Mouse (Mus musculus) kidney, postnatal 0 days (tissue): ENCODE measurements around the gene Irx5. TPM values are rescaled to one million over a fixed set of nuclear protein-coding genes. Genes with fewer than 3 reads are reported as not detected.
A peak's percentile ranks its signal among the peaks of the same experiment; 100 is the strongest.

Source experiments
- ATAC-seq: fragments of 200-750 bp; cut with Nextera tagmentation; replicated peaks from 2 replicates; pipeline ENCODE4 v1.8.0; 2017; ENCODE audit warnings: low read depth, moderate number of reproducible peaks, moderate TSS enrichment, moderate library complexity; ENCODE audit not compliant: low FRiP score
- DNase-seq: peaks from one replicate; pipeline ENCODE4 v3.0.0-alpha.2; 2016; ENCODE audit warnings: low spot score
- H3K27ac ChIP-seq: fragments of 300-500 bp; sonication (generic); 2 replicates; pipeline ENCODE4 v1.5.1; 2014; ENCODE audit warnings: mild to moderate bottlenecking
- H3K27me3 ChIP-seq: fragments of 300-500 bp; sonication (generic); 2 replicates; pipeline ENCODE4 v1.6.1; 2014; ENCODE audit warnings: low read length, mixed read lengths; ENCODE audit not compliant: insufficient read depth
- H3K36me3 ChIP-seq: fragments of 300-500 bp; sonication (generic); 2 replicates; pipeline ENCODE4 v1.6.1; 2014; ENCODE audit warnings: low read length, mixed read lengths; ENCODE audit not compliant: insufficient read depth
- H3K4me1 ChIP-seq: fragments of 300-500 bp; sonication (generic); replicated peaks from 2 replicates; pipeline ENCODE4 v1.6.1; 2014; ENCODE audit warnings: antibody characterized with exemption, low read length, mixed read lengths; ENCODE audit not compliant: insufficient read depth
- H3K4me2 ChIP-seq: fragments of 300-500 bp; sonication (generic); 2 replicates; pipeline ENCODE4 v1.6.1; 2014; ENCODE audit warnings: mild to moderate bottlenecking, low read length, moderate library complexity, mixed read lengths
- H3K4me3 ChIP-seq: fragments of 300-500 bp; sonication (generic); replicated peaks from 2 replicates; pipeline ENCODE4 v1.5.1; 2014; ENCODE audit warnings: low read depth, low read length
- H3K9ac ChIP-seq: fragments of 300-500 bp; sonication (generic); 2 replicates; pipeline ENCODE4 v1.6.1; 2014; ENCODE audit warnings: low read depth, low read length
- H3K9me3 ChIP-seq: fragments of 300-500 bp; sonication (generic); replicated peaks from 2 replicates; pipeline ENCODE4 v1.6.1; 2016; ENCODE audit warnings: low read length, inconsistent platforms, mixed read lengths
- CTCF ChIP-seq: IDR thresholded peaks from 2 replicates; pipeline ENCODE4 v1.5.1; 2016; ENCODE audit warnings: antibody characterized with exemption, low read depth, mild to moderate bottlenecking, moderate library complexity
- WGBS: fragments of 180-500 bp; shearing (Covaris S2); extraction: QIAGEN DNeasy Blood & Tissue Kit; methylation state at CpG from one replicate; pipeline ENCODE4 v1.1.7; 2014; 5-methylcytosine and 5-hydroxymethylcytosine counted together
- polyA plus RNA-seq: library from polyadenylated mRNA; unstranded; fragments of >200 nt; fragmentation: Nextera tagmentation; extraction: Ambion mirVana; gene quantifications from 2 replicates; pipeline ENCODE4 v1.2.1, GENCODE M21; 2015

Gene Irx5
- polyA plus RNA-seq, 1 experiment from 2014 or later = 3.9 TPM

DNA sequence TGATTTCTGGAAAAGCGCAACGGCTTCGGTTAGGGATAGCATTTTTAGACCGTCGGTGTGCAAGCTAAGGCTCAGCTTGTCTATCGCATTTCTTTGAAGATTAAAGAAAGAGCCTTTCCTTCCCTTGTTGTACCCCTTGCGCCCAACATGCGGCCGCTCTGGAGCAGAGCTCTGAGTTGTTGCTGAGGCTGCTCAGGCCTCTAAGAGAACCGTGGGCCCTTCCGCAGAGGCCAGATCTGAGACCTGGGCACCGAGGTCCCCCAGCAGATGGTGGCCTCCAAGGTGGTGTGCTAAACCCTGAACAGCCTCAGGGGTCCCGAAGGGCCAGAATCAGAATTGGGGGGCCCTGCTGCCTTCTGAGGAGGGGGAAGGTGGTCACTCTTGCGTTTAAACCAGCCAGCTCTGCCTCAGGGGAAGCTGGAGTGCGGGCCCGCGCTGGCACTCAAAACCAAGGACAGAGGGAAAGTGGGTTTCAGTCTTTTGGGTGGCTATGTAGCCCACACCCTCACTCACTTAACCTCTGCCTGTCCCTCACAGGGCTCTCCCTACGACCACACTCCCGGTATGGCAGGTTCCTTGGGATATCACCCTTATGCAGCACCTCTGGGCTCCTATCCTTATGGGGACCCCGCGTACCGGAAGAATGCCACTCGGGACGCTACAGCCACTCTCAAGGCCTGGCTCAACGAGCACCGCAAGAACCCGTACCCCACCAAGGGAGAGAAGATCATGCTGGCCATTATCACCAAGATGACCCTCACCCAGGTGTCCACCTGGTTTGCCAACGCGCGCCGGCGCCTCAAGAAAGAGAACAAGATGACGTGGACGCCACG, 1.8 kb downstream of the Irx5 start:
- Histone ChIP-seq H3K27ac (no peak overlapping the region), H3K9ac (peak overlapping the region; percentile 61; the same call in 1 of the 2 replicates), H3K9me3 (no peaks in the 10 kb centered on the region), H3K4me2 (peak overlapping the region; percentile 74), H3K27me3 (peaks cover 55% of the 10 kb centered on the region), H3K36me3 (no peaks in the 10 kb centered on the region), H3K4me1 (peaks cover 15% of the 10 kb centered on the region; the same call in 1 of the 2 replicates), H3K4me3 (peak overlapping the region; percentile 60)
- TF ChIP-seq CTCF = no peak
- 2% methylated on average over 35 of the region's 35 CpGs for WGBS
- no peak for ATAC-seq
- peak; percentile 27 for DNase-seq

DNA sequence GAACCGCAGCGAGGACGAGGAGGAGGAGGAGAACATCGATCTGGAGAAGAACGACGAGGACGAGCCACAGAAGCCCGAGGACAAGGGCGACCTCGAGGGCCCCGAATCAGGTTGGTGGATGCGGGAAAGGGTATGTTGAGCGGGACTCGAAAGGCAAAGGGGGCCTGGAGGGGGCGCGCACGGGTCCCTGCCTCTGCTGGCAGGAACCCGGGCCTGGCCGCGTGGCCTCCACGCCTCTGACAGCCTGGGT, 2.3 kb downstream of the Irx5 start:
- Histone ChIP-seq H3K4me2 (peak overlapping the region; percentile 74), H3K27me3 (peaks cover 60% of the 10 kb centered on the region), H3K4me1 (peaks cover 15% of the 10 kb centered on the region; the same call in 1 of the 2 replicates), H3K9ac (peak overlapping the region; percentile 49), H3K36me3 (no peaks in the 10 kb centered on the region), H3K4me3 (peak overlapping the region; percentile 60), H3K27ac (no peak overlapping the region), H3K9me3 (no peaks in the 10 kb centered on the region)
- no peak for ATAC-seq
- 1% methylated on average over 21 of the region's 21 CpGs for WGBS
- peak; percentile 24 for DNase-seq
- peak; percentile 18; the same call in 1 of the 2 replicates for TF ChIP-seq CTCF

DNA sequence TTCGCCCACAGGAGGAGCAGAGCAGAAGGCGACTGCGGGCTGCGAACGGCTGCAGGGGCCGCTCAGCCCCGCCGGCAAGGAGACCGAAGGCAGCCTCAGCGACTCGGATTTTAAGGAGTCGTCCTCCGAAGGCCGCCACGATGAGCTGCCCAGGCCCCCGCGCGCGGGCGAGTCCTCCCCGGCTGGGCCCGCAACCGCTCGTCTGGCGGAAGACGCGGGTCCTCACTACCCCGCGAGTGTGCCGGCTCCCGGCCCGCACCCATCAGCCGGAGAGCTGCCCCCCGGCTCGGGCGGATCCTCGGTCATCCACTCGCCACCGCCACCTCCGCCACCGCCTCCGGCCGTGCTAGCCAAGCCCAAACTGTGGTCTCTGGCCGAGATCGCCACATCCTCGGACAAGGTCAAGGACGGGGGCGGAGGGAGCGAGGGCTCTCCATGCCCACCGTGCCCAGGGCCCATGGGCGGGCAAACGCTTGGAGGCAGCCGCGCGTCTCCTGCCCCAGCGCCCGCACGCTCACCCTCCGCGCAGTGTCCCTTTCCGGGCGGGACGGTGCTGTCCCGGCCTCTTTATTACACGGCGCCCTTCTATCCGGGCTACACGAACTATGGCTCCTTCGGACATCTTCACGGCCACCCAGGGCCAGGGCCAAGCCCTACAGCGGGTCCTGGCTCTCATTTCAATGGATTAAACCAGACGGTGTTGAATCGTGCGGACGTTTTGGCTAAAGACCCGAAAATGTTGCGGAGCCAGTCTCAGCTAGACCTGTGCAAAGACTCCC, 2.8 kb downstream of the Irx5 start:
- WGBS = 1% methylated on average over 77 of the region's 77 CpGs
- ATAC-seq (no peak), DNase-seq (no peak)
- no peaks in the 10 kb centered on the region for H3K36me3 ChIP-seq
- H3K9me3 ChIP-seq = no peaks in the 10 kb centered on the region
- no peak for TF ChIP-seq CTCF
- peaks cover 65% of the 10 kb centered on the region for H3K27me3 ChIP-seq
- H3K4me3 ChIP-seq = peak overlapping the region; percentile 60
- H3K27ac ChIP-seq = no peak overlapping the region
- H3K4me1 ChIP-seq = peaks cover 15% of the 10 kb centered on the region; the same call in 1 of the 2 replicates
- peak overlapping the region; percentile 49 for H3K9ac ChIP-seq
- peak overlapping the region; percentile 74 for H3K4me2 ChIP-seq

DNA sequence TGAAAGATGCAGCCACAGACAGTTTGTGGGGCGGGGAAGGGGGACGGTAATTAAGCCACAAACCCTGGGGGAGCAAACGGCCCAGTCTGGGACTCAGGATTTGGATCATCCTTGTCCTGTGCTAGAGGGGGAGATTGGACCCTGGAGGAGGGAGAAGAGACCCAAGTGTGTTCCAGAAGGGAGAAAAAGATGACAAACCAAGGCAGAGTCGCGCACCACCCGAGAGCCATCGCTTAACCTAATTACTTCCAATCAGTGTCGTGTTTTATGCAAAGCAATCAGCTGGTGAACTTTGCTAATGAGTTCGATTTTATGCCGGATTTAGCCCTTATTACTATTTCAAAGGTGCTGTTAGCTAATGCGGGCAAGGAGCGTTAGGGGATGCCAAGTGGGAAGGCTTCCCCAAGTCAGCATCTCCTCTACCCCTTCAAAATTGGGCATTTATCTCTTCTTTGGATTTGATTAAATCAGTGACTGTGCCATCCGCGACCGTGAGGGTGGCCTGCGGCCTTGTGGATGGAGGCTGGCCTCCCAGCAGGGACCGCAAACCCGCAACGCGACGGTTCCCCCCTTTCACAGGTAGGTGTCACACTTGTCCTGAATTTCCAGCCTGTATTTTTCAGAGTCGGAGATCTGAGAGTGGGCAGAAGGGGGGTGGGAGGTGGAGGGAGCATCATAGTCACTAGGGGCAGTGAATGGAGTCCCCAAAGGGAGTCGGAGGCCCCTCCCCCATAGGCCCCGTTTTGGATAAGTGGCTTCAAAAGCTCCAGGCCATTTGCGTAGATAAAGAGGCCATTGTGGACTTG, 4.3 kb downstream of the Irx5 start:
- WGBS = 10% methylated on average over 25 of the region's 25 CpGs
- Histone ChIP-seq H3K4me1 (peaks cover 15% of the 10 kb centered on the region; the same call in 1 of the 2 replicates), H3K4me3 (no peak overlapping the region), H3K27ac (no peak overlapping the region), H3K9ac (no peak overlapping the region), H3K36me3 (no peaks in the 10 kb centered on the region), H3K9me3 (no peaks in the 10 kb centered on the region), H3K27me3 (peaks cover 76% of the 10 kb centered on the region), H3K4me2 (peak overlapping the region; percentile 26; the same call in 1 of the 2 replicates)
- peak; percentile 73 for DNase-seq
- TF ChIP-seq CTCF = peak; percentile 68
- ATAC-seq = no peak

DNA sequence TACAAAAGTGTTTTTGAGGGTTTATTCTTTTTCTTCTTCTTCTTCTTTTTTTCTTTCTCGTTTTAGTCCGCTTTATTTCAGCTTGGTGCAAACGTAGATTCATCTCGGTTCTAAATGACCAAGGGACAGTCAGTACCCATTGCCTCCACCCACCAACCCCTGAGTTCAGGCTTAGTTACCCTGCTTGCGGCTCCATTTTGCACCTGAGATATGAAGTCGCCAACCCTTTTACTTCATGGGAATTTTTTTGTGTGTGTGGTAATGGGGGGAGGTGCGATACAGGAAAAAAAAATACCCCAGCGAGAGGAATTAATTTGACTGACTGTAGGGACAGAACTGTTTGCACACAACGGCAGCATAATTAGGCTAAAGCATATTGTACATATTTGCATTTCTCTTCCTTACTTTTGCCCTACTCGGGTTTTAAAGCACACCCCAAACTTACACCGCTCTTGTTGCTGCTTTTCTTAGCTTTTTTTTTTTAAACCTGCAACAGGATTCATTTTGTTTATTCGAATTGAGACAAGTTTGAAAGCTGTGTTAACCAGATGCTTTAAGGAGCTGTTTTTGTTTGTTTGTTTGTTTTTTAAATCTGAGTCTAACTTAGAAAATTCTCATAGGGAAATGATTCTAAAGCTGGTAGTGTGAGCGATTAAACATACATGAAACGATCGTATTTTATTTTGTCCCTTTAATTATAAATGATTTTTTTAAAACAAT, 5.1 kb downstream of the Irx5 start:
- Histone ChIP-seq H3K4me2 (peak overlapping the region; percentile 32), H3K27me3 (peaks cover 76% of the 10 kb centered on the region), H3K4me1 (peaks cover 11% of the 10 kb centered on the region; the same call in 1 of the 2 replicates), H3K9ac (no peak overlapping the region), H3K9me3 (no peaks in the 10 kb centered on the region), H3K36me3 (no peaks in the 10 kb centered on the region), H3K4me3 (0 out of 2 replicates have a peak overlapping the region, but pooled peaks have one; percentile 7), H3K27ac (no peak overlapping the region)
- WGBS = 11% methylated on average over 15 of the region's 15 CpGs
- TF ChIP-seq CTCF = no peak
- peak; percentile 27 for DNase-seq
- no peak for ATAC-seq
